Mouse (Mus musculus): ENCODE measurements around the gene Parp8.

DNA sequence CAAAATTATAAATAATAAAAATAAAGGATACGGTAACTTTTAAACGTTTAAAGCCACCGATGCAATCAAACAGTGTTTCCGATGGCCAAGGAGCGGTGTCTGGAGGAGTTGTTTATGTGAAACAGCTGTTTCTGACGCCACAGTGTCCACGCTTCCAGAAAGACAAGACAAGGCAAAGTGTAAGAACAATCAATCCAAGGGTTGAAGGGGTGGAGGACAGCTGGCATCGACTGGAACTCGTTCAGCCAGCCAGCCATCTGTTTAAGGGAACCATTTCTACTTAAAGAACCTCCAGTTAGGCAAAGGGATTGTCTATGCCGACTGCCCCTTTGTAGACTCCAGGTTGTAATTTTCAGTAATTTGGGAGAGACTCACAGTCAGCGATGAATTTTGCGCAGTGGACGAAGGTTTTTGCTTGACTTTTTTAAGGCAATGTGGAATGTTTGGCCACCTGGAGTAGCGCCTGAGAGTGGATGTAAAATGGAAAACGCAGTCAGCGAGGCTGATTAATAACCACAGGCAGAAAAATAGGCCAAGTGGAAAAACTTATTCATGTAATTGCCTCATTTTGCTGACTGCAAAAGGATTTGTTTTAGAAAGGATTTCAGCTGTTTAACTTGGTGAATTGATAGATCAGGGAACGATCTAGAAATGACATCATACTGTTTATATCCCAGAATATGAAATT is 37.4 kb upstream of the Parp8 start:
- TF ChIP-seq POLR2A (IDR thresholded peaks at IDR 0.05; ENCODE audit: borderline replicate concordance, low read depth, low read length) (no peak), CTCF (IDR thresholded peaks at IDR 0.05; ENCODE audit: low read depth, low read length) (no peak)
